Mouse (Mus musculus): ENCODE results near the gene Scn5a.

Scn5a gene

DNA sequence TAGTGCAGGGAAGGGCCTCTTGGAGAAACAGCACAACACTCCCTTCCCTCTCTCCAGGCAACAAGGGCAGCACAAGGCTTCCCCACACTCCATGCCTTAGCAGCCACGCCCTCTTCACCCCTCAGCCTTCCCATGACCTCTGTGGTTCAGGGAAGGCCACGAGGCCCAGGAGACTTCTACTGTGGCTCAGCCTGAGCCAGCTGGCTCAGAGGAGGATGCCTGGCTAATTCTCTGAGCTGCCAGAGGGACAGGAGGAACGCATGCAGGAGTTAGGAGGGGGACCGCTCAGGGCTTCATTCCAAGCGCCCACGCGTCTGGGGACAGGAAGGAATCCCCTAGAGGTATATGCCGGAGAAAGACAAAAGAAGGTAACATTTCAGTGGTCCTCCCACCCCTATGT, 17.1 kb downstream of the Scn5a start:
- Histone ChIP-seq H3K9me3 (ENCODE audit: low read length) (no peaks in the 10 kb centered on the region), H3K36me3 (ENCODE audit: insufficient read depth, low read length) (no peaks in the 10 kb centered on the region), H3K4me1 (replicated peaks; ENCODE audit: low read depth, low read length) (peaks cover 58% of the 10 kb centered on the region), H3K4me3 (replicated peaks; ENCODE audit: low read length) (peak overlapping the region; percentile 23; the same call in 1 of the 2 replicates), H3K27me3 (ENCODE audit: insufficient read depth, low read length) (peaks cover 79% of the 10 kb centered on the region)
- no peak for TF ChIP-seq POU5F1 (IDR thresholded peaks at IDR 0.05; ENCODE audit: borderline replicate concordance, low read length)
- no peak for TF ChIP-seq NANOG (IDR thresholded peaks at IDR 0.05; ENCODE audit: borderline replicate concordance, low read length)
- TF ChIP-seq CTCF (conservative IDR thresholded peaks at IDR 0.05; ENCODE audit: low read length), result no peak

DNA sequence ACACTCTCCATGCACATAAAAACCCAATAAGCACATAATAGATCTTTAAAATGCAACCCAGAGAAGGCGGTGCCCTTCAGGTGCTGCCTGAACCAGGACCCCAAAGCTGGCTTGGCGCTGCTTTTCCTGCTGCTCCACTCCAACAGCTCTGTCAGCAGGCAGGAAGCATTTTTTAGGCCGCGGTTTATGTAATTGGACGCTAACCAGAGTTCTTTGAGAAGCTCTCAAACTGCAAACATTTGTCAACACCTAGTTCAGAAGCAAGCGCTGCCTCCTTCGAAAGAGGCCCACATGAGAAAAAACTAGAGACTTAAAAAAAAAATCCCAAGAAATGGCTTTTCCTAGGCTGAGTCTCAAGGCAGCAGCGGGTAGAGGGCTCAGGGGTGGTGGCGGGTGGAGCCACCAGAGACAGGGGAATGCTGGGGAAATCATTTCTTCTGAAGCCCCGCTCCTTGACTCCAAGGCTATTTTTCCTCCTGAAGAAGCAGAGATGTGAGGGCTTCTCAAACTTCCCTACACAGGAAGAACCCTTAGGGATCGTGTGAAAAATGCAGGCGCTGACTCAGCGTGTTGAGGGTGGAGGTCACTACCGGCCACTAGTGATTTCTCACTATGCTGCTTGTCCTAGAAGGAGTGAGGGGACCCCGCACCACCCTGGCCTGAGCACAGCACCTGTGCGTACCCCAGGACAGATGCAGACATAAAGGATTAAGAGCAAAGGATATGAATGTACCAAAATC, 19.1 kb downstream of the Scn5a start:
- Histone ChIP-seq H3K36me3 (ENCODE audit: insufficient read depth, low read length) (no peaks in the 10 kb centered on the region), H3K4me1 (replicated peaks; ENCODE audit: low read depth, low read length) (peaks cover 38% of the 10 kb centered on the region), H3K9me3 (ENCODE audit: low read length) (no peaks in the 10 kb centered on the region), H3K27me3 (ENCODE audit: insufficient read depth, low read length) (peaks cover 68% of the 10 kb centered on the region), H3K4me3 (replicated peaks; ENCODE audit: low read length) (0 out of 2 replicates have a peak overlapping the region, but pooled peaks have one; percentile 48)
- TF ChIP-seq CTCF (conservative IDR thresholded peaks at IDR 0.05; ENCODE audit: low read length) (no peak), POU5F1 (IDR thresholded peaks at IDR 0.05; ENCODE audit: borderline replicate concordance, low read length) (no peak), NANOG (IDR thresholded peaks at IDR 0.05; ENCODE audit: borderline replicate concordance, low read length) (no peak)

DNA sequence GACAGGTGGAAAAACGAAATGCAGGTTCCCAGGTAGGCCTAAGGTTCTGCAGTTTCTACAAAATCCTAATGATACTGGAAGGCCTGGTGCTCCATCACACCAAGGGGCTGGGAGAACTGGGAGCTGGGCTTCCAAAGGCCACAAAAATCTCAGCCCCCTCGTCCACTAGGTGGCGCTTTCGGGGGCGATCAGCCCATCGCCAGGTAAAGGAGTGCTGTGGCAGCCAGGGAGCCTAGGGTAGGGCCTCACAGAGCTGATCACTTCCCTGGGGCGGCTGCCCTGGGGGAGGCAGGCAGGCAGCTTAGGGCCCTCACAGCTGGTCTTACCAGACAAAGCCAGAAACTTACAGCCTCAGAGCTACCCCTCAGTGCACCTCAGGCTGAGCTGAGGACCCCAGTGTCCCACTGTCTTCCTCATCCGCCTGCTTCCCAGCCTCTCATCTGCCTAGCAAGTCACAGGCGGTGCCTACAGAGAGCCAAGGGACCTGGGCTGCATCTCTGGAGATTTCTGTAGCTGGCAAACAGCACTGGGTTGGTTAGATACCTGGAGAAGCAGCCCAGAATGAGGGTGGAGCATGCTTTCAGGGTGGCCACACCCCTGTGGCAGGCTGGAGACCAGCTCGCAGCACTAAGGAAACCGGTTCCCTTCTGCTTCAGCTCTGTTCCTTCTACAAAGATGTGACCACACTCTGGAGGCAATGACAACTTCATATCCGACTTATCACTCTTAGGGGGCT, 20.5 kb downstream of the Scn5a start:
- Histone ChIP-seq H3K4me3 (replicated peaks; ENCODE audit: low read length) (peak overlapping the region; percentile 29; the same call in 1 of the 2 replicates), H3K9me3 (ENCODE audit: low read length) (no peaks in the 10 kb centered on the region), H3K27me3 (ENCODE audit: insufficient read depth, low read length) (peaks cover 66% of the 10 kb centered on the region), H3K36me3 (ENCODE audit: insufficient read depth, low read length) (no peaks in the 10 kb centered on the region), H3K4me1 (replicated peaks; ENCODE audit: low read depth, low read length) (peaks cover 38% of the 10 kb centered on the region)
- TF ChIP-seq POU5F1 (IDR thresholded peaks at IDR 0.05; ENCODE audit: borderline replicate concordance, low read length) (no peak), CTCF (conservative IDR thresholded peaks at IDR 0.05; ENCODE audit: low read length) (peak; percentile 84)

DNA sequence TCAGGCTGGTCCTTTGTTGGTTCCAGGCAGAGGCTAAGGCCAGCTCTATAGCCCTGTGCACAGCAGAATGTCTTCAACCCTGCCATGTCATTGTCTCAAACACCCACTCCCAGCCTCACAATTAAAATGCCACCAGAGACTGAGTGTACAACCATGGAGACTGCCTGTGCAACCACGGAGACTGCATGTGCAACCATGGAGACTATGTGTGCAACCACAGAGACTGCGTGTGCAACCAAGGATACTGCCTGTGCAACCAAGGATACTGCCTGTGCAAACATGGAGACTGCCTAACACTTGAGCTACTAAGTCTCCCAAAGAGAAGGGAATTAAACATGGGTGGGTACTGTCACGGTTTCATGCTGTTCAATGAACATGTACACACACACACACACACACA, 22.8 kb downstream of the Scn5a start:
- TF ChIP-seq CTCF (conservative IDR thresholded peaks at IDR 0.05; ENCODE audit: low read length) (no peak), POU5F1 (IDR thresholded peaks at IDR 0.05; ENCODE audit: borderline replicate concordance, low read length) (no peak), NANOG (IDR thresholded peaks at IDR 0.05; ENCODE audit: borderline replicate concordance, low read length) (no peak)
- H3K36me3 ChIP-seq (ENCODE audit: insufficient read depth, low read length), result no peaks in the 10 kb centered on the region
- H3K4me3 ChIP-seq (replicated peaks; ENCODE audit: low read length), result no peak overlapping the region
- H3K4me1 ChIP-seq (replicated peaks; ENCODE audit: low read depth, low read length), result peaks cover 23% of the 10 kb centered on the region
- H3K9me3 ChIP-seq (ENCODE audit: low read length), result no peaks in the 10 kb centered on the region
- H3K27me3 ChIP-seq (ENCODE audit: insufficient read depth, low read length), result peaks cover 64% of the 10 kb centered on the region

DNA sequence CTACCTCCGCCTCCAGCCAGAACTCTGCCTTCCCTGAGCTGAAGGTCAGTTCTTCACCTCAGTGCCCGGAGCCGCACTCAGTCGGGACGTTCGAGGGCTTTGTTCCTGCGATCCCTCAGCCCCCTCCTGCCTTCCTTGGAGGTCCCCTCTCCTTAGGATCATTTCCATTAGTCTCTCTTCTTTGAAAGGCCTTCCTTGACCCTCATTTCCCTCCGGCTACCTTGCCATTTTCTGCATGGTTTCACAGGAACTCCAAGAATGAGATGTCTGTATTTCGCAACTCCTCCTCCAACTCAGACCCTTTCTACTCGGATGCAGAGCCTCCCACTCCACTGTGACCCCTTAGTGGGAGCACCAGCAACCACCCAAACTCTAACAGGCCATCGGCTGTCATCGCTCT, 31.3 kb downstream of the Scn5a start:
- Histone ChIP-seq H3K4me1 (replicated peaks; ENCODE audit: low read depth, low read length) (peaks cover 13% of the 10 kb centered on the region; the same call in 1 of the 2 replicates), H3K36me3 (ENCODE audit: insufficient read depth, low read length) (no peaks in the 10 kb centered on the region), H3K9me3 (ENCODE audit: low read length) (peaks cover 7% of the 10 kb centered on the region; the same call in 1 of the 2 replicates), H3K27me3 (ENCODE audit: insufficient read depth, low read length) (peaks cover 73% of the 10 kb centered on the region), H3K4me3 (replicated peaks; ENCODE audit: low read length) (no peak overlapping the region)
- TF ChIP-seq NANOG (IDR thresholded peaks at IDR 0.05; ENCODE audit: borderline replicate concordance, low read length) (no peak), POU5F1 (IDR thresholded peaks at IDR 0.05; ENCODE audit: borderline replicate concordance, low read length) (no peak), CTCF (conservative IDR thresholded peaks at IDR 0.05; ENCODE audit: low read length) (no peak)

DNA sequence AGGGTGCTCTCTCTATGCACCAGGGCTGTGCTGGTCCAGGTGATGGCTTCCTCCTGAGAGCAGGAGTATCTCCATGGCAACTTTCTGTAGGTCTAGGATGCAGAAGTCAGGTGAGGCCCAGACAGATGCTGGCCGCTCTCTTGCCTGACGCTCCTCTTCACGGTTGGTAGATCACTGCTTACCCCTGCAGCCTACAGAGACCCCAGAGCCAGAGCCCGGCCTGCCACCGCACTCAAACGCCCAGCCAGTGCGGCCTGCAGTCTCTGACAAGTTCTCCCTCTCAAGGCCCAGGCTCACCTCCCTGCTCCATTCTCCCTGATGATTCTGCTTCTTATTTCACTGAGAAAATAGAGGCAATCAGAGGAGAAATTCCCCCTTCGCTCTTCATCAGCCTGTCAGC, 31.7 kb downstream of the Scn5a start:
- TF ChIP-seq CTCF (conservative IDR thresholded peaks at IDR 0.05; ENCODE audit: low read length) (no peak), POU5F1 (IDR thresholded peaks at IDR 0.05; ENCODE audit: borderline replicate concordance, low read length) (no peak), NANOG (IDR thresholded peaks at IDR 0.05; ENCODE audit: borderline replicate concordance, low read length) (no peak)
- H3K27me3 ChIP-seq (ENCODE audit: insufficient read depth, low read length), result peaks cover 73% of the 10 kb centered on the region
- peaks cover 7% of the 10 kb centered on the region; the same call in 1 of the 2 replicates for H3K9me3 ChIP-seq (ENCODE audit: low read length)
- H3K4me3 ChIP-seq (replicated peaks; ENCODE audit: low read length), result no peak overlapping the region
- H3K36me3 ChIP-seq (ENCODE audit: insufficient read depth, low read length), result no peaks in the 10 kb centered on the region
- peaks cover 13% of the 10 kb centered on the region; the same call in 1 of the 2 replicates for H3K4me1 ChIP-seq (replicated peaks; ENCODE audit: low read depth, low read length)

DNA sequence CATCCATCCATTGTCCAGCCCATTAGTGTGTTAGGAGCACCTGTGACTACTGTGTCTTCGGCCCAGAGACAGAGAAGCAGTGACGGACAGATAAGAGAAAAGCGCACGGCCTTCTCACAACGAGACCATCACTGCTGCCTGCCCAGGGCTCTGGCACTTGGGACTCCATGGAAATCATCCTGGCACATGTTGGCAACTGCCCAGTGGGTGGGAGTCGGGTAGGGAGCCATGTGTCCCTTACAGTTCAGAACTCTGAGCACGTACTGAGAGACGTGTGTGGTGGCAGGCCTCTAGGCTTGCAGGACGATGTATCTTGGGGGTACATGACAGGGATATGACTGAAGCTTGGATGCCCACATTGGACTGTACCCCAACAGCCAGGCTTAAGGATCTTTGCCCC, 38.1 kb downstream of the Scn5a start:
- H3K4me1 ChIP-seq (replicated peaks; ENCODE audit: low read depth, low read length), result no peaks in the 10 kb centered on the region
- TF ChIP-seq POU5F1 (IDR thresholded peaks at IDR 0.05; ENCODE audit: borderline replicate concordance, low read length), result no peak
- peaks cover 42% of the 10 kb centered on the region for H3K27me3 ChIP-seq (ENCODE audit: insufficient read depth, low read length)
- H3K9me3 ChIP-seq (ENCODE audit: low read length), result peaks cover 4% of the 10 kb centered on the region
- H3K36me3 ChIP-seq (ENCODE audit: insufficient read depth, low read length), result no peaks in the 10 kb centered on the region
- no peak overlapping the region for H3K4me3 ChIP-seq (replicated peaks; ENCODE audit: low read length)

DNA sequence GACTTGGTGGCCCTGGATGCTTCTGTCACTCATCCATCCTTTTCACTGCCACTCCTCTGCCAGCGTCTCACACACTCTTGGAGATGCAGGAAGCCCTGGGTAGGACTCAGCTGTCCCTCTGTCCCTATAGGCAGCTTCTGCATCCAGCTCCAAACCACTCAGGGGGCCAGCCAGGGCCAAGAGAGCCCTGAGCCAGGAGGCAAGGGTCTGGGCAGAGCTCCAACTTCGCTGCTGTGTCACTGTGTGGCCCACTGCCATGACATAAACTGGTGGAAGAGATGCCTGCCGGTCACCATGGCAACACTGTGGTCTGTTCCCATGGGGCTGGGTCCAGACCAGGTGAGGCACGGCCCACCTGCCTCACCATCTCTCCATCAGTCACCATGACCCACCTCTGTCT, 41.0 kb downstream of the Scn5a start:
- H3K4me1 ChIP-seq (replicated peaks; ENCODE audit: low read depth, low read length), result no peaks in the 10 kb centered on the region
- H3K4me3 ChIP-seq (replicated peaks; ENCODE audit: low read length), result no peak overlapping the region
- H3K36me3 ChIP-seq (ENCODE audit: insufficient read depth, low read length), result no peaks in the 10 kb centered on the region
- peaks cover 4% of the 10 kb centered on the region for H3K9me3 ChIP-seq (ENCODE audit: low read length)
- TF ChIP-seq NANOG (IDR thresholded peaks at IDR 0.05; ENCODE audit: borderline replicate concordance, low read length), result no peak
- no peak for TF ChIP-seq POU5F1 (IDR thresholded peaks at IDR 0.05; ENCODE audit: borderline replicate concordance, low read length)
- TF ChIP-seq CTCF (conservative IDR thresholded peaks at IDR 0.05; ENCODE audit: low read length), result no peak
- H3K27me3 ChIP-seq (ENCODE audit: insufficient read depth, low read length), result peaks cover 52% of the 10 kb centered on the region
